Mouse (Mus musculus): Measurements from ENCODE around the gene Mrpl45. TPM values are rescaled to one million over a fixed set of nuclear protein-coding genes. Genes with fewer than 3 reads are reported as not detected.
A peak's percentile ranks its signal among the peaks of the same experiment; 100 is the strongest.
"Not testable (repeated sequence)": the region's sequence is repeated elsewhere in the genome, so short reads cannot be mapped to it uniquely, and the experiment has no call there.

The Mrpl45 gene
- polyA plus RNA-seq, 1 experiment from 2014 or later = 43.4 TPM

DNA sequence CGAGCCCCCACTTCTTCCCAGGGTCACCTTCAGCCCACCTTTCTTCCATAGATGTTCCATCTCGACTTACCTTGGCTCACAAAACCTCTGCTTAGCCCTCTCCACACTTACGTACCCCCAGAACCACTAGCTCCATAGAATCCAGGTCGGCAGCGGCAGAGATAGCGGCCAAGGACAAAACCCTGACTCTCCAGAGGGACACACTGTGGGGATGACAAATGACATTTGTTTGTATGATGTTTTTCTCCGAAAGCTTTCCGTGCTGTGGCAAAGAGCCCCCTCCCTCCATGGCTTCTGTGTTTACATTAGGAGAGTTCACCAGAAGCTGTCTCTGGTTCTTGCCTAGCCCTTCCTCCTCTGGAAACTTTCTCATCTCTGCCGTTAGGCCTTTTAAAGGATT is 31.8 kb downstream of the Mrpl45 start:
- Histone ChIP-seq H3K4me1 (ENCODE audit: control insufficient read depth, insufficient read depth, low read length) (peaks cover 18% of the 10 kb centered on the region), H3K9ac (ENCODE audit: low read length) (no peak overlapping the region), H3K4me3 (ENCODE audit: low read depth, low read length) (no peak overlapping the region), H3K4me2 (ENCODE audit: low read length) (no peak overlapping the region), H3K9me3 (replicated peaks; ENCODE audit: control insufficient read depth, low read length) (no peaks in the 10 kb centered on the region), H3K27ac (ENCODE audit: low read depth, low read length) (no peak overlapping the region), H3K36me3 (ENCODE audit: control insufficient read depth, insufficient read depth, low read length) (no peaks in the 10 kb centered on the region), H3K27me3 (replicated peaks; ENCODE audit: control insufficient read depth, insufficient read depth, low read length) (no peaks in the 10 kb centered on the region)
- no peak for ATAC-seq
- DNase-seq (ENCODE audit: low spot score) = no peak
- 85% methylated on average over 9 of the region's 9 CpGs for WGBS

DNA sequence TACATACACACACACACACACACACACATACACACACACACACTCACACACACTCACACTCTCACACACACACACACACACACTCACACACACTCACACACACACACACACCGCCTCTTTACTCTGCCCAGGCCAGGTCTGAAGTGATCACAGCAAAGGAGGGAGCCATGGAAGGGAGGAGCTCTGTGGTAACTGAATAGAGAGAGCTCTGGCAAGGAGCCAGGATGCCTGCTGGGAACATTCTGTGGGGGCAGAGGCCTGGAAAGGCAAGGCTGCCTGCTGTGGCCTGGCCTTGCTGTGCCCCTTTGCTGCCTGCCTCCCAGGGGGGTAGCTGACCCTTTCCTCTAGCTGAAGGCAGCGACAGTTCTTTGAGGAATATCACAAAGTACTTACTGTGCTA is 34.5 kb downstream of the Mrpl45 start:
- peaks cover 17% of the 10 kb centered on the region for H3K4me1 ChIP-seq (ENCODE audit: control insufficient read depth, insufficient read depth, low read length)
- H3K27ac ChIP-seq (ENCODE audit: low read depth, low read length) = peak overlapping the region; percentile 48; the same call in 1 of the 2 replicates
- H3K27me3 ChIP-seq (replicated peaks; ENCODE audit: control insufficient read depth, insufficient read depth, low read length) = no peaks in the 10 kb centered on the region
- H3K4me2 ChIP-seq (ENCODE audit: low read length) = no peak overlapping the region
- 4% methylated on average over 2 of the region's 2 CpGs for WGBS
- ATAC-seq (peak; percentile 77), DNase-seq (ENCODE audit: low spot score) (peak; percentile 91)
- no peak overlapping the region for H3K4me3 ChIP-seq (ENCODE audit: low read depth, low read length)
- H3K9me3 ChIP-seq (replicated peaks; ENCODE audit: control insufficient read depth, low read length) = no peaks in the 10 kb centered on the region
- no peak overlapping the region for H3K9ac ChIP-seq (ENCODE audit: low read length)
- no peaks in the 10 kb centered on the region for H3K36me3 ChIP-seq (ENCODE audit: control insufficient read depth, insufficient read depth, low read length)

- no peak for ATAC-seq
- H3K36me3 ChIP-seq (ENCODE audit: control insufficient read depth, insufficient read depth, low read length) = no peaks in the 10 kb centered on the region
- peaks cover 17% of the 10 kb centered on the region for H3K4me1 ChIP-seq (ENCODE audit: control insufficient read depth, insufficient read depth, low read length)
- DNase-seq (ENCODE audit: low spot score) = no peak
- H3K9ac ChIP-seq (ENCODE audit: low read length) = peak within 1 kb of the TSS; percentile 35; the same call in 1 of the 2 replicates
- H3K27ac ChIP-seq (ENCODE audit: low read depth, low read length) = no peak within 1 kb of the TSS
- no peaks in the 10 kb centered on the region for H3K27me3 ChIP-seq (replicated peaks; ENCODE audit: control insufficient read depth, insufficient read depth, low read length)
- H3K9me3 ChIP-seq (replicated peaks; ENCODE audit: control insufficient read depth, low read length) = no peaks in the 10 kb centered on the region
- H3K4me2 ChIP-seq (ENCODE audit: low read length) = no peak within 1 kb of the TSS
- WGBS = 54% methylated on average over 3 of the region's 3 CpGs
- H3K4me3 ChIP-seq (ENCODE audit: low read depth, low read length) = no peak within 1 kb of the TSS
Observed at GRCm38 (mm10) chr11:97352027-97352684, 36.6 kb downstream of the Mrpl45 start, which contains the start of gene Gpr179. TSS of gene Gpr179 (minus strand) at chr11:97352077.

GRCm38 (mm10) chr11:97352935-97353597 is 37.5 kb downstream of the Mrpl45 start:
- DNase-seq (ENCODE audit: low spot score) (no peak), ATAC-seq (no peak)
- Histone ChIP-seq H3K36me3 (ENCODE audit: control insufficient read depth, insufficient read depth, low read length) (no peaks in the 10 kb centered on the region), H3K4me2 (ENCODE audit: low read length) (no peak overlapping the region), H3K27me3 (replicated peaks; ENCODE audit: control insufficient read depth, insufficient read depth, low read length) (no peaks in the 10 kb centered on the region), H3K4me3 (ENCODE audit: low read depth, low read length) (no peak overlapping the region), H3K4me1 (ENCODE audit: control insufficient read depth, insufficient read depth, low read length) (peaks cover 17% of the 10 kb centered on the region), H3K27ac (ENCODE audit: low read depth, low read length) (no peak overlapping the region), H3K9me3 (replicated peaks; ENCODE audit: control insufficient read depth, low read length) (no peaks in the 10 kb centered on the region), H3K9ac (ENCODE audit: low read length) (no peak overlapping the region)
- 77% methylated on average over 4 of the region's 4 CpGs for WGBS

DNA sequence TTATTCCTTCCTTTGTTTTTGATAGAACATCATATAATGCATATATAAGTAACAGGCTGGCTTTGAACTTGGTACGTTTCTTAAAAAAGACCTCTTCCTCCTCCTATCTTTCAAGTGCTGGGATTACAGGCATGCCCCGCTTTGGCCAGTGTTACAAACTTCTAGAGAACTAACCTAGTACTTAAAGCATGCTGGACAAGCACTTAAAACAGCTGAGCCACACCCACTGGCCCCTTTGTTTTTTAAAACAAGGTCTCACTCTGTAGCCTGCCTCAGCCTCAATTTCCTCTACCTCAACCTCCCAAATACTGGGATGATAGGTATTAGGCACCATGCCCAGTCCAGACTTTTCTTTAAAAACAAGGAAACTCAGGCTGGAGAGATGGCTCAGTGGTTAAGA is 39.1 kb downstream of the Mrpl45 start:
- WGBS = 78% methylated on average over 2 of the region's 2 CpGs
- no peak overlapping the region for H3K27ac ChIP-seq (ENCODE audit: low read depth, low read length)
- H3K36me3 ChIP-seq (ENCODE audit: control insufficient read depth, insufficient read depth, low read length) = no peaks in the 10 kb centered on the region
- no peak for DNase-seq (ENCODE audit: low spot score)
- no peak overlapping the region for H3K4me2 ChIP-seq (ENCODE audit: low read length)
- H3K4me1 ChIP-seq (ENCODE audit: control insufficient read depth, insufficient read depth, low read length) = peaks cover 14% of the 10 kb centered on the region
- no peak overlapping the region for H3K4me3 ChIP-seq (ENCODE audit: low read depth, low read length)
- ATAC-seq = no peak
- H3K9ac ChIP-seq (ENCODE audit: low read length) = no peak overlapping the region
- H3K9me3 ChIP-seq (replicated peaks; ENCODE audit: control insufficient read depth, low read length) = no peaks in the 10 kb centered on the region
- no peaks in the 10 kb centered on the region for H3K27me3 ChIP-seq (replicated peaks; ENCODE audit: control insufficient read depth, insufficient read depth, low read length)

DNA sequence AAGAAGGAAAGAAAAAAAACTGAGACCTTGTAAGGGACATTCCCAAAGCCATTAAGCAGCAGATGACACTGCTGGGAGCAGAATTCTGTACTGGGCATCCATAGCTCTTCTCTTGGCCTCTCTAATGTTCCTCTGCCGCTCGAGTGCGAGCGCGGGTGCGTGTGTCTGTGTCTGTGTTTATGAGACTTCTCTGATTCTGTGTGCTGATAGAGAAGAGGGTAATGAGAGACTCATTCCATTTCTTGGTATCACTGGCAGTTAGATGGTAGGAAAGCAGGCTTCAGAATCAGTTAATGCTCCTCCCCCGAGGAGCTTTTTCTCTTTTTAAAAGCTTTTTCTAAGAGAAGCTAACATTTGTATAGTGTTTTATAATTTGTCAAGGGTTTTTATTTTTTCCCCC is 39.7 kb downstream of the Mrpl45 start:
- Histone ChIP-seq H3K9ac (ENCODE audit: low read length) (no peak overlapping the region), H3K36me3 (ENCODE audit: control insufficient read depth, insufficient read depth, low read length) (no peaks in the 10 kb centered on the region), H3K27me3 (replicated peaks; ENCODE audit: control insufficient read depth, insufficient read depth, low read length) (no peaks in the 10 kb centered on the region), H3K4me3 (ENCODE audit: low read depth, low read length) (no peak overlapping the region), H3K4me1 (ENCODE audit: control insufficient read depth, insufficient read depth, low read length) (peaks cover 9% of the 10 kb centered on the region), H3K4me2 (ENCODE audit: low read length) (no peak overlapping the region), H3K27ac (ENCODE audit: low read depth, low read length) (no peak overlapping the region), H3K9me3 (replicated peaks; ENCODE audit: control insufficient read depth, low read length) (no peaks in the 10 kb centered on the region)
- no peak for ATAC-seq
- 91% methylated on average over 7 of the region's 7 CpGs for WGBS
- no peak for DNase-seq (ENCODE audit: low spot score)

DNA sequence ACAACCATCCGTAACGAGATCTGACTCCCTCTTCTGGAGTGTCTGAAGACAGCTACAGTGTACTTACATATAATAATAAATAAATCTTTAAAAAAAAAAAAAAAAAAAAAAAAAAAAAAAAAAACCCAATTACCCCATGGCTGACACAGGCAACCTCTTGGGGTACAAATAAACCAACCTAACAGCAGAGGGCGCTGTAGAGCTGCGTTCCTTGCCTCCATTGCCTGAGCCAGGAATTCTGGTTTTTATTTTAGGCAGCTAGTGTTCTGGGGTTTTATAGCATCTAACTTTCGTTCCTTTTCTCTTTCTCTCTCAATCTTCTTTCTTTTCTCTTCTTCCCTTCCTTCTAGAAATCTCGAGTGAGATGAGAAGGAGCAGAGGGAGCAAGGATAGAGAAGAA is 42.1 kb downstream of the Mrpl45 start:
- ATAC-seq; H3K4me1 ChIP-seq (ENCODE audit: control insufficient read depth, insufficient read depth, low read length); H3K27ac ChIP-seq (ENCODE audit: low read depth, low read length); H3K9ac ChIP-seq (ENCODE audit: low read length); H3K9me3 ChIP-seq (replicated peaks; ENCODE audit: control insufficient read depth, low read length); H3K27me3 ChIP-seq (replicated peaks; ENCODE audit: control insufficient read depth, insufficient read depth, low read length); H3K4me3 ChIP-seq (ENCODE audit: low read depth, low read length); H3K4me2 ChIP-seq (ENCODE audit: low read length); H3K36me3 ChIP-seq (ENCODE audit: control insufficient read depth, insufficient read depth, low read length): not testable (repeated sequence)
- 13% methylated on average over 4 of the region's 6 CpGs for WGBS
- DNase-seq (ENCODE audit: low spot score) = peak; percentile 80

DNA sequence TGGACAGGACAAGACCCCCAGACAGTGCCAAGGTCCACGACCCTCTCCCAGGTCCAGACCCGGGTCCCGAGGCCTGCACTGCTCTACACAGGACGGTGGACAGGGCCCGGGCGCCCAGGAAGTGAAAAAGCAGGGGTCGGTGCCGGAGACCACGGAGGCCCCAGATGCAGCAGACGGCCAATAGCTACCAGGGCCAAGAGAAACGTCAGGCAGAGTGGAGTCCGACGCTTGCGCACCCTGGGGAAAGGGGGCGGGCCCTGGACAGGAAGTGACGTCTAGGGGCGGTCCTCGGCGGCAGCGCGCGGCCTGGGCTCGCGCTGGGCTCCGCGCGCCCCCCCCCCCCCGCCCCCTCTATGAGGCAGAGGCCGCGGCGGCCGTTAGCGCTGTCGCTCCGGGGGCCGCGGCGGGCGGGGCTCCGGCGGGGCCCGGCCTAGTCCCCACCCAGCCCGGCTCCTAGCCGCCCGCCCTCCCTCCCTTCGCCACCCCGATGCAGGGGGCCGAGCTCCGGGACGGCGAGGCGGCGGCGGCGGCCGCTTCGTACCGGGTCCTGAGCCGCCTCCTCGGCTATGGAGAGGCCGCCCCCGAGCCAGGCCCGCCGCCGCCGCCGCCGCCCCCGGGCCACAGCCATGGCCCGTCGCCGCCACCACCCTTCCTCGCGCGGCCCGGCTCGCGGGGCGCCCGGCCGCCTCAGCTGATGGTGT is 46.6 kb downstream of the Mrpl45 start, which contains the start of gene Socs7:
Socs7 (plus strand) TSS at position 604 of the 701 bp plus-strand sequence.
- peaks cover 23% of the 10 kb centered on the region for H3K4me1 ChIP-seq (ENCODE audit: control insufficient read depth, insufficient read depth, low read length)
- H3K27me3 ChIP-seq (replicated peaks; ENCODE audit: control insufficient read depth, insufficient read depth, low read length) = no peaks in the 10 kb centered on the region
- DNase-seq (ENCODE audit: low spot score) = peak; percentile 96
- 2% methylated on average over 15 of the region's 81 CpGs for WGBS
- H3K4me3 ChIP-seq (ENCODE audit: low read depth, low read length) = peak within 1 kb of the TSS; percentile 70
- peak within 1 kb of the TSS; percentile 87 for H3K27ac ChIP-seq (ENCODE audit: low read depth, low read length)
- H3K9me3 ChIP-seq (replicated peaks; ENCODE audit: control insufficient read depth, low read length) = no peaks in the 10 kb centered on the region
- peak within 1 kb of the TSS; percentile 88 for H3K9ac ChIP-seq (ENCODE audit: low read length)
- peak; percentile 97 for ATAC-seq
- H3K4me2 ChIP-seq (ENCODE audit: low read length) = peak within 1 kb of the TSS; percentile 89
- no peaks in the 10 kb centered on the region for H3K36me3 ChIP-seq (ENCODE audit: control insufficient read depth, insufficient read depth, low read length)

DNA sequence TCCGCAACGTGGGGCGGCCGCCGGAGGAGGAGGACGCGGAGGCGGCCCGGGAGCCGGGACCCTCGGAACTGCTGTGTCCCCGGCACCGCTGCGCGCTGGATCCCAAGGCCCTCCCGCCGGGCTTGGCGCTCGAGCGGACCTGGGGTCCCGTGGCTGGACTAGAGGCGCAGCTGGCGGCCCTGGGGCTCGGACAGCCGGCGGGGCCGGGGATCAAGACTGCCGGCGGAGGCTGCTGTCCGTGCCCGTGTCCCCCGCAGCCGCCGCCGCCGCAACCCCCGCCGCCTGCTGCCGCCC is 47.1 kb downstream of the Mrpl45 start:
- no peaks in the 10 kb centered on the region for H3K9me3 ChIP-seq (replicated peaks; ENCODE audit: control insufficient read depth, low read length)
- H3K4me3 ChIP-seq (ENCODE audit: low read depth, low read length) = peak overlapping the region; percentile 70
- peak overlapping the region; percentile 87 for H3K27ac ChIP-seq (ENCODE audit: low read depth, low read length)
- no peaks in the 10 kb centered on the region for H3K27me3 ChIP-seq (replicated peaks; ENCODE audit: control insufficient read depth, insufficient read depth, low read length)
- H3K9ac ChIP-seq (ENCODE audit: low read length) = peak overlapping the region; percentile 88
- H3K4me2 ChIP-seq (ENCODE audit: low read length) = peak overlapping the region; percentile 89
- ATAC-seq (no peak; the same call in 1 of the 2 replicates), DNase-seq (ENCODE audit: low spot score) (peak; percentile 48)
- WGBS = 0% methylated on average over 36 of the region's 39 CpGs
- no peaks in the 10 kb centered on the region for H3K36me3 ChIP-seq (ENCODE audit: control insufficient read depth, insufficient read depth, low read length)
- peaks cover 23% of the 10 kb centered on the region for H3K4me1 ChIP-seq (ENCODE audit: control insufficient read depth, insufficient read depth, low read length)
